Mouse (Mus musculus): ENCODE data around the gene Dnaaf5. TPM values are rescaled to one million over a fixed set of nuclear protein-coding genes. Genes with fewer than 3 reads are reported as not detected.

The Dnaaf5 gene
- polyA plus RNA-seq, 1 experiment from 2014 or later, result 5.5 TPM

GRCm38 (mm10) chr5:139220006-139220515 lies 70.0 kb downstream of the Dnaaf5 start:
- H3K4me3 ChIP-seq, result no peak overlapping the region
- no peaks in the 10 kb centered on the region for H3K4me1 ChIP-seq
- H3K36me3 ChIP-seq, result peaks cover 60% of the 10 kb centered on the region
- no peaks in the 10 kb centered on the region for H3K27me3 ChIP-seq
- no peak overlapping the region for H3K27ac ChIP-seq
- H3K4me2 ChIP-seq, result no peak overlapping the region
- no peak overlapping the region for H3K9ac ChIP-seq
- no peak for ATAC-seq (ENCODE audit: insufficient number of reproducible peaks, low FRiP score, low TSS enrichment, low read depth)
- no peaks in the 10 kb centered on the region for H3K9me3 ChIP-seq
- WGBS, result 83% methylated on average over 4 of the region's 4 CpGs

- no peak overlapping the region for H3K9ac ChIP-seq
- no peak for ATAC-seq (ENCODE audit: insufficient number of reproducible peaks, low FRiP score, low TSS enrichment, low read depth)
- 83% methylated on average over 4 of the region's 4 CpGs for WGBS
- H3K4me3 ChIP-seq, result no peak overlapping the region
- H3K4me2 ChIP-seq, result no peak overlapping the region
- H3K27me3 ChIP-seq, result no peaks in the 10 kb centered on the region
- H3K4me1 ChIP-seq, result no peaks in the 10 kb centered on the region
- no peak overlapping the region for H3K27ac ChIP-seq
- H3K36me3 ChIP-seq, result peaks cover 60% of the 10 kb centered on the region
- no peaks in the 10 kb centered on the region for H3K9me3 ChIP-seq
These were observed 70.6 kb downstream of the Dnaaf5 start for GRCm38 (mm10) chr5:139220610-139221009.

- Histone ChIP-seq H3K36me3 (peaks cover 69% of the 10 kb centered on the region), H3K9me3 (no peaks in the 10 kb centered on the region), H3K9ac (no peak overlapping the region), H3K4me3 (no peak overlapping the region), H3K27ac (no peak overlapping the region), H3K27me3 (no peaks in the 10 kb centered on the region), H3K4me1 (no peaks in the 10 kb centered on the region), H3K4me2 (no peak overlapping the region)
- 85% methylated on average over 10 of the region's 10 CpGs for WGBS
- no peak for ATAC-seq (ENCODE audit: insufficient number of reproducible peaks, low FRiP score, low TSS enrichment, low read depth)
These were observed 73.3 kb downstream of the Dnaaf5 start for GRCm38 (mm10) chr5:139223331-139223730.

GRCm38 (mm10) chr5:139227236-139227635 lies 77.2 kb downstream of the Dnaaf5 start:
- no peak overlapping the region for H3K27ac ChIP-seq
- H3K9me3 ChIP-seq, result no peaks in the 10 kb centered on the region
- H3K4me3 ChIP-seq, result no peak overlapping the region
- no peaks in the 10 kb centered on the region for H3K4me1 ChIP-seq
- no peaks in the 10 kb centered on the region for H3K27me3 ChIP-seq
- H3K9ac ChIP-seq, result no peak overlapping the region
- no peak for ATAC-seq (ENCODE audit: insufficient number of reproducible peaks, low FRiP score, low TSS enrichment, low read depth)
- H3K4me2 ChIP-seq, result no peak overlapping the region
- peaks cover 86% of the 10 kb centered on the region for H3K36me3 ChIP-seq
- WGBS, result 93% methylated on average over 4 of the region's 4 CpGs

- peaks cover 90% of the 10 kb centered on the region for H3K36me3 ChIP-seq
- no peak overlapping the region for H3K27ac ChIP-seq
- no peaks in the 10 kb centered on the region for H3K4me1 ChIP-seq
- H3K4me2 ChIP-seq, result no peak overlapping the region
- H3K9me3 ChIP-seq, result no peaks in the 10 kb centered on the region
- ATAC-seq (ENCODE audit: insufficient number of reproducible peaks, low FRiP score, low TSS enrichment, low read depth), result no peak
- 91% methylated on average over 2 of the region's 2 CpGs for WGBS
- no peak overlapping the region for H3K9ac ChIP-seq
- no peaks in the 10 kb centered on the region for H3K27me3 ChIP-seq
- H3K4me3 ChIP-seq, result no peak overlapping the region
These were observed 77.6 kb downstream of the Dnaaf5 start for GRCm38 (mm10) chr5:139227645-139228044.

GRCm38 (mm10) chr5:139228318-139228717 lies 78.3 kb downstream of the Dnaaf5 start:
- Histone ChIP-seq H3K9ac (no peak overlapping the region), H3K4me1 (no peaks in the 10 kb centered on the region), H3K9me3 (no peaks in the 10 kb centered on the region), H3K27me3 (no peaks in the 10 kb centered on the region), H3K36me3 (peaks cover 93% of the 10 kb centered on the region), H3K4me2 (no peak overlapping the region), H3K4me3 (no peak overlapping the region), H3K27ac (no peak overlapping the region)
- no peak for ATAC-seq (ENCODE audit: insufficient number of reproducible peaks, low FRiP score, low TSS enrichment, low read depth)
- WGBS, result 95% methylated on average over 3 of the region's 3 CpGs

GRCm38 (mm10) chr5:139229716-139230115 lies 79.7 kb downstream of the Dnaaf5 start:
- ATAC-seq (ENCODE audit: insufficient number of reproducible peaks, low FRiP score, low TSS enrichment, low read depth), result no peak
- Histone ChIP-seq H3K27ac (no peak overlapping the region), H3K36me3 (peaks cover 93% of the 10 kb centered on the region)

GRCm38 (mm10) chr5:139232083-139232482 lies 82.1 kb downstream of the Dnaaf5 start:
- no peak for ATAC-seq (ENCODE audit: insufficient number of reproducible peaks, low FRiP score, low TSS enrichment, low read depth)
- 90% methylated on average over 3 of the region's 3 CpGs for WGBS

More at GRCm38 (mm10) chr5:139229716-139230115, 79.7 kb downstream of the Dnaaf5 start:
- H3K4me3 ChIP-seq, result no peak overlapping the region
- 93% methylated on average over 3 of the region's 3 CpGs for WGBS
- H3K4me1 ChIP-seq, result no peaks in the 10 kb centered on the region
- no peak overlapping the region for H3K9ac ChIP-seq
- no peaks in the 10 kb centered on the region for H3K9me3 ChIP-seq
- H3K27me3 ChIP-seq, result no peaks in the 10 kb centered on the region
- H3K4me2 ChIP-seq, result no peak overlapping the region

GRCm38 (mm10) chr5:139234423-139234822 lies 84.4 kb downstream of the Dnaaf5 start:
- Histone ChIP-seq H3K9ac (no peak overlapping the region), H3K9me3 (no peaks in the 10 kb centered on the region), H3K4me3 (no peak overlapping the region), H3K4me1 (no peaks in the 10 kb centered on the region), H3K4me2 (no peak overlapping the region), H3K27ac (no peak overlapping the region), H3K36me3 (peaks cover 93% of the 10 kb centered on the region), H3K27me3 (no peaks in the 10 kb centered on the region)
- ATAC-seq (ENCODE audit: insufficient number of reproducible peaks, low FRiP score, low TSS enrichment, low read depth), result no peak
- 91% methylated on average over 4 of the region's 4 CpGs for WGBS

More at GRCm38 (mm10) chr5:139232083-139232482, 82.1 kb downstream of the Dnaaf5 start:
- Histone ChIP-seq H3K4me3 (no peak overlapping the region), H3K27ac (no peak overlapping the region), H3K9ac (no peak overlapping the region), H3K4me1 (no peaks in the 10 kb centered on the region), H3K36me3 (peaks cover 93% of the 10 kb centered on the region), H3K27me3 (no peaks in the 10 kb centered on the region), H3K9me3 (no peaks in the 10 kb centered on the region), H3K4me2 (no peak overlapping the region)

Other genes with a start within 250 kb of the Dnaaf5 start
- 65.7 and 69.9 TPM in 2 replicates for gene Pdgfa, start 152.9 kb upstream of the Dnaaf5 start, polyA plus RNA-seq (2015; fragmentation: Nextera tagmentation; extraction: Ambion mirVana)
- gene Prkar1b, start 222 bp upstream of the Dnaaf5 start, polyA plus RNA-seq (2015; fragmentation: Nextera tagmentation; extraction: Ambion mirVana), result 19.2 and 20.1 TPM in 2 replicates
- gene Sun1, start 50.4 kb downstream of the Dnaaf5 start, polyA plus RNA-seq (2015; fragmentation: Nextera tagmentation; extraction: Ambion mirVana), result 52.4 and 56.7 TPM in 2 replicates
- gene Get4, start 102.1 kb downstream of the Dnaaf5 start, polyA plus RNA-seq (2015; fragmentation: Nextera tagmentation; extraction: Ambion mirVana), result 153 and 171 TPM in 2 replicates
- gene Adap1, start 175.4 kb downstream of the Dnaaf5 start, polyA plus RNA-seq (2015; fragmentation: Nextera tagmentation; extraction: Ambion mirVana), result 3.2 and 4.1 TPM in 2 replicates
- gene Cox19, start 201.2 kb downstream of the Dnaaf5 start, polyA plus RNA-seq (2015; fragmentation: Nextera tagmentation; extraction: Ambion mirVana), result 90.6 and 94.2 TPM in 2 replicates
- 22.8 and 23.5 TPM in 2 replicates for gene Cyp2w1, start 202.4 kb downstream of the Dnaaf5 start, polyA plus RNA-seq (2015; fragmentation: Nextera tagmentation; extraction: Ambion mirVana)
- gene Gpr146, start 227.5 kb downstream of the Dnaaf5 start, polyA plus RNA-seq (2015; fragmentation: Nextera tagmentation; extraction: Ambion mirVana), result 2.6 and 3.1 TPM in 2 replicates

Measured in limb, embryonic 15.5 days (tissue).